Mouse (Mus musculus): ENCODE results near the gene Grid2.

Grid2 gene

DNA sequence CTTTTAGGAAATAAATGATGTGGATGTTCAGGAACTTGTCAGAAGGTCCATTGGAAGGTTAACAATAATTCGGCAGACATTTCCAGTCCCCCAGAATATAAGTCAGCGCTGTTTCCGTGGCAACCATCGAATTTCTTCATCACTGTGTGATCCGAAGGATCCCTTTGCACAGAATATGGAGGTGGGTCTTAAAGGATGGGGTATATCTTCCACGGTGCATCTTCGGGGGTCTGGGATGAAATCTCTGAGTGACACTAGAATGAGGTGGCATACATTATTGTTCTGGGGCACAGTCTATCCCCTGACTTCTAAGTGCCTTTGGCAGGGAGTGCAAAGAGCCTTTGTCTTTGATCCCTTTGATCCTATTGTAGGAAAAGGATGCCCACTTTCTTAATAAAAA lies 808.2 kb downstream of the Grid2 start:
- DNase-seq (ENCODE audit: low spot score in 2 of 2) = no peak

DNA sequence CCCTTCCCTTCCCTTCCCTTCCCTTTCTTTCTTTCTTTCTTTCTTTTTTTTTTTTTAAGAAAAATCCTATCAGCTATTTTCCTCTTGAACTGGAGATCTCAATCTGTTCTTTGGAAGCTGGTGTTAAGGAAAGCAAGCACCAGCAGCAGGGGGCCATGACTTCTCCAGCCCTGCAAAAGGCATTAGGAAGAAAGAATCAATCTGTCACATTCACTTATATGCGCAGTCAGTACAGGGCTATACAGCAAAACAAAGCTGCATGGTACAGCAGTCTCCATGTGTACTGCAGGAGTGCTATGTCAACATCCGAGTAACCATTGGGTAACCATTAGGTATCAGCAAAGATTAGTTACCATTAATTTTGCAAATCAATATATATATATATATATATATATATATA lies 809.0 kb downstream of the Grid2 start:
- DNase-seq (ENCODE audit: low spot score in 2 of 2) = no peak

DNA sequence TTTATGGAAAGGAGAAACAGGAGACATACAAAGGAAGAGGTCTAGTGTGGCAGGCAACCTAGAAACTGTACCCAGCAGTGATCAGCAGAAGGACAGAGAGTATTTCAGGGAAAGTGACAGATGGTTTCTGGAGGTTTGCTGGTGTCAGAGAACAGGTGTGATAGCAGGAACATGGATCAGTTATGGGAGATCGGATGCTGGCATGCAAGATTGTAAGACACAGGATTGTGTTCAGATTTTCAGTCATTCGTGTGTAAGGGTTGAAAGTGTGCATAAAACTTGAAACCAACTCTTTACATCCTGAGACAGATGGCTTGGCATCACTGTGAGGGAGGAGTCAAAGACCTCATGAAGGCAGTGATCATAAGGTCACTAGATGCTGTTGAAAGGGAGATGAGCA lies 817.7 kb downstream of the Grid2 start:
- DNase-seq (ENCODE audit: low spot score in 2 of 2) = no peak

DNA sequence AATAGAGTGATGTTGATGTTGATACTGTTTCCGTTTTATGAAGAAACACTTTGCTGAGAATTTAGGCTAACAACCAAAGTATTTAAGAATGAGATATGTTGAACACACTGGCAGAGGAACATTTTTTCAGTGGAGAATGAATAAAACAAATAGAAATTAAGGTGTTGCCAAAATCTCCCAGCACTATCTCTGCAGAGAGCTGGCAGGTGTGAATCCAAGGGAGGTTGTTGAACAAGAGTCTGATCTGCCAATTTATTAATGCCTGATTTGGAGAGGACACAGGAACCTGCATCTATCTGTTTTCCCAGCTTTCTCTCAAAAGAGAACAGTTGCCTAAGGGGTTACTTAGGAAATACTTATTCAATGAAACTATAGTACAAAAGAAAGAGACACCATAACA lies 822.2 kb downstream of the Grid2 start:
- no peak for DNase-seq (ENCODE audit: low spot score in 2 of 2)

DNA sequence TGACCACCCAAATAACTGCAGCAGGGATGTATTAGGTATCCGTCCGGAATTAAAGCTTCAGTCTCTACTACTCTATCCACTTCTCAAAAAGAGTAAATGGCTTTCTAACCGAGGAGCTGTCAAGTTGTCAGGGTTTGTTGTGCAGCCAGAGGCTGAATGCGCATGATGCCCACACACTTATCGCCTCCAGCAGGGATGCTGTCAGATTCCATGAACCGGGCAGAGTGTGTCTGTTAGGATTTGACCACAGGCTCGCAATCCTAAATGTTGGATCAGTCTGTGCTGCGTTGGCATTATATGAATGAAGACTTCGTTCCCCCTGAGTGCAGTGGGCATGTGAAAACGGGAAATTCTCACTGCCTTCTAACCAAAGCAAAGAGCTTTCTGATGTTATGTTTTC lies 843.0 kb downstream of the Grid2 start:
- peak in 1 of 2 experiments; percentile 10 for DNase-seq (ENCODE audit: low spot score in 2 of 2)

DNA sequence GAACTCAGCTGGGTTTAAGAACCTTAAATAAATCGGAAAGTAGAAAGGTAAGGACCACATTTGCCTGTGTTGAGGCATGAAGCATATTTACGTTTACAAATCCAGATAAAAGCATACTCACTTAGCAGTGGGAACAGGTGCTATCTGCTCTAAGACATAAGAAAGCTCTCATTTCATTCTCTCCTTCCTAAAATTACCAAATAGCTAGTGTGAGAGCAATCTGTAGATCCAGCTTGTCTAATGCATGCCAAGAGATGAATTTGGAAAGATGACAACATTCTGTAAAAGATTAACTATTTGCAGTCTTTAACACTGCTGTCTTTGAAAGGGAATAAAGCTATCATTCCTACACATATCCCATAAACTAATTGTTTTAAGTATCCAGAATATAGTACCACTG lies 858.9 kb downstream of the Grid2 start:
- DNase-seq (ENCODE audit: low spot score in 2 of 2) = no peak

DNA sequence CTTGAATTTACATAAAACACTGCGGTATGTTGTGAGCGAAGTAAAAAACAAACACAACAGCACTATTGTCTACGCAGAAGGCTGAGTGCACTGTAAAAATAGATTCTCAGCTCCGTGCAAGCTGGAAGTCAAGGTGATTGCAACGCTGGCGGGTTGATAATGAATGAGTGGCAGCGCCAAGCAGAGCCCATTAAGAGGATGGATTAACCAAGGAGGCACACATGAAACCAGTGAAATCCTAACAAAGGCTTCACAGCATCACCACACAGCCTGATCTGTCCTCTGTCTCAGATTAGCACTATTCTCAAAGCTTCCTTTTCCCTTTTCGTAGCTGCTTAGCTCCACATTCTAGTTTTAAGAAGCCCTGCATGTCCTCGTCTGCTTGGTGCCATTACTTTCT lies 880.6 kb downstream of the Grid2 start:
- no peak for DNase-seq (ENCODE audit: low spot score in 2 of 2)

DNA sequence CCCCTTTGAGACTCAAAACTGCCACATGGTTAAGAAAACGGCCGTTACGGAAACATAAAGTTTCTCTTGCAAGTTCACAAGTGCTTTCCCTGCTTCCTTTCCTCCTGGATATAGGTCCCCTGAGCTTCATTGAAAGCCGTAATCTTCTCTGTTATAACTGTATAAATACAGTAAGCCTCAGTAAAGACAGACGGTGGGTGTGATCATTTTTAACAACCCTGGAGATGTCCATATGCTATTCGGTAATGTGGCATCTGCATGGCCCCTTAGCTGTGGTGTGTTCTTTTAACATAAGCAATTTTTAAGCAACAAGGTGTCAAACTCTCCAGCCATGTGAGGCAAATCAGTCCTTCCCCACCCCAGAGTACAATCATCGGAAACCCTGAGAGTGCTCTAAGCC lies 892.9 kb downstream of the Grid2 start:
- no peak for DNase-seq (ENCODE audit: low spot score in 2 of 2)

DNA sequence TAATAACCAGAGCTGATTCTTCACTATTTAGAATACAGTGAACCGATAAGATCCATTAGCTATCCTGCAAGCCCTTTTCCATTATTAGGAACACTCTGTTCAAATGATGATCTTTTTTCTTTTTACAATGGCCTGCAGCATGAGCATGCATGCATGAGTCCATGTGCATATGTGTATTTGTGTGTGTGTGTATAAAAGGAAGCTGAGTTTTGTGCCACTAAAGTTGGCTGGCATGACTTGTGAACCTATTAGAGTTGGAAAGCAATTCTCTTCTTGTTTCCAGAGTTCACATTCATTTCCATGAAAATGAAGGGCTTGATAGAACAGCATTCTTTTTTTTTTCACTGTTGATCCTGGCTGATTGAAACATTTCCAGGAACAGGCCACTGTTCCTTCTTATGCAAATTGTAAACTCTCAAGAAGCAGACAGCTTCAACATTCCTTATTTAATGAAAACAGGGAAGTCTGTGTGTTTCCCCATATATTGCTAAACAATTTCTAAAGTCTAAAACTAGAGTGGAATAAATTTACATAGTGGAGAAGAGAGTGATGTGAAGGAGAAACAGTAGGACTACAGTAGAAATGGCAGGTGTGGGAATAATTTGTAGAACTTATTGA lies 919.4 kb downstream of the Grid2 start:
- DNase-seq (ENCODE audit: low spot score in 2 of 2) = no peak

DNA sequence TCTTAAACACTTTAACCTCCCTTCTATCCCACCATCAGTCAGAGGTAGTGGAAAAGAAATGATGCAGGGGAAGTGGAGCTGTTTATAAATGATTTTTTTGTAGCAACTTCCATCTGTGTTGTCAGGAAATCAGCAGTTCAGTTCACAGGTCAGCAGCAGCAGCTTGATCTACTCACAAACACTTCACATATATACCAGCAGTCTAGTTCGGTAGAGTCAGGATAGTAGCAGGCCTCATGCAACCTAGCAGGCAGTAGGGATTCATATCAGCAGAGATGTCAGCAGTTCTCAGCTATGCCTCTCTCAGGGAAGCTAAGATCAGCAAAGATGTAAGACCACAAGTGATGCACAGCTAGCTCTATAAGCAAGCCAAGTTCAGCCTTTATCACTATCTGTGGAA lies 938.0 kb downstream of the Grid2 start:
- DNase-seq (ENCODE audit: low spot score in 2 of 2) = no peak

DNA sequence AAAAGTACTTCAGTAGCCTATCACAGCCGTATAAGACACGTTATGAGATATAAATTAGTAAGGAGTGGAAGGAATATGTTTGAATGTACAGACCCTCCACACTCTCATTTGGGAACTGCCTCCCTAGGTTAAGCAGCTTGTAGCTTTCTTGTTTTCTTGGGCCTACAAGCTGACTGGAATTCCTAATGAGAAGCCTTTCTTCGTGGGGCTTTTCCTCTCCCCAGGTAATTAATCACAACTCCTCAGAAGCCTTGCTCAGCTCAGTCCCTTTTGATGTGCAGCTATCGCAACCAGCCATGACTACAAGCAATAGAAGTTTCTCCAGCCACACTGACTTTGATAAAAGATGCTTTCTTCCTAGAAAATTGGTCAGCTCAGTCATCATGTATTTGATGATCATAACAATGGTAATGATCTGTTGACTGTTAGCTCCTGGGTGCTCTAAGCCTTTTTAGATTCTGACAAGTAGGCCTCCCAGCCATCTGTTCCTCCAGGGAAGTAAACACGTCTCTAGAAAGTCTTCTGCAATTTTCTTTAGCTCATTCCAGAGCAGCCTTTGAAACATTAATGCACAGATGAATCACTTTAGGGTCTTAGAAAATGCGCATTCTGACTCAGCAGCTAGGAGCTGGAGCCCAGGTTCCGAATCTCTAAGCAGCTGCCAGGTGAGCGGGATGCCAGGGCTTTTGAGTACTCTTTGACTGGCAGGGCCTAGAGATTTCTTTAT lies 946.9 kb downstream of the Grid2 start:
- DNase-seq (ENCODE audit: low spot score in 2 of 2) = peak; percentile 4 to 37

DNA sequence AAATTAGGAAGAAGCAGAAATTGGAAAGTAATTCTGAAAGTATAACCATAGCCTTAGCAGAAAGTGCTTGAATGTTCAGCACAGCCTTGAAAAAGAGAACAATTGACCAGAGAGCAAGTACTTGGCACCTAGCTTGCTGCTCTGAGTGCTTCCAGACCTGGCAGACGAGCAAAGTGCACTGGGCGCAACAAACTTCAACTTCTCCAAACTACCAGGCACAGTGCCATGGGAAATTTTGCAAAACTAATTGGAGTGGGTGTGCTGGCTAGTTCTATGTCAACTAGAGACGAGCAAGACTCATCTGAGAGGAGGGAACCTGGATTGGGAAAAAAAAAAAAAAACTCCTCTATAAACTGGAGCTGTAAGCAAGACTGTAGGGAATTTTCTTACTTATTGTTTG lies 980.7 kb downstream of the Grid2 start:
- DNase-seq (ENCODE audit: low spot score in 2 of 2) = peak; percentile 7 to 13

DNA sequence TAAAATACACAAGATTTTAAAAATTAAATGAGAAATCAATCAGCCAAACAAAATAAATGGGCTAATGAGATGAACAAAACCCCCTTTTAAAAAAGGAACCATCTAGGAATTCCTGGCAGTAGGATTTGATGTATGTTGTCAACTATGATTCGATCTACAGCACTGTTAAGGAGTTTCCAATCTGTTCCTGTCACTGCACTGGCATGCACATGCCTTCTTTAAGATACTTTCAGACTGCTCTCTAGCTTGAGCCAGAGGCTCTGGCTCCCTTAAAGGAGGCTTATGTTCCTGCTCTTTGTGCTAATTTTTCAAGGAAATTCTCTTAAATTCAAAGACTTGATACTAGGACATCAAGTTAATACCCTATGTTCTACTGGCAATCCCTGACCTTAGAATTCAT lies 984.9 kb downstream of the Grid2 start:
- no peak for DNase-seq (ENCODE audit: low spot score in 2 of 2)

DNA sequence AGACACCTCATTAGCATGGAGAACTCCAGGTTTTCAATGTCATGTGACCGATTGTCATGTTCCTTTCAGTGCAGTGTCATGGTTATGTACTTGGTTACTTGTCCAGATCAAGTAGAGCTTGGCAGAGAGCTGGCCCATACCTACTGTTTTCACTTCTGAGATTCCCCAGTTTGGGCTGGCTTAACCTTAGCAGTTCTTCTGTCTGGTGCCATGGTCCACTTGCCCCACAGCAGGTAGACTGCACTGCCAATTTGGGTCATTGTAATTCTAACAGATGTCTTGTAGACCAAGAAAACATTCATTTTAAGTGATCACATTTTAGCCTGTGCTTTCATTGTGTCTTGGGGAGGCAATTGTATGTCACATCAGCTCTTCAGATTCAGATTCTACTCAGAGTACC lies 990.3 kb downstream of the Grid2 start:
- no peak for DNase-seq (ENCODE audit: low spot score in 2 of 2)

DNA sequence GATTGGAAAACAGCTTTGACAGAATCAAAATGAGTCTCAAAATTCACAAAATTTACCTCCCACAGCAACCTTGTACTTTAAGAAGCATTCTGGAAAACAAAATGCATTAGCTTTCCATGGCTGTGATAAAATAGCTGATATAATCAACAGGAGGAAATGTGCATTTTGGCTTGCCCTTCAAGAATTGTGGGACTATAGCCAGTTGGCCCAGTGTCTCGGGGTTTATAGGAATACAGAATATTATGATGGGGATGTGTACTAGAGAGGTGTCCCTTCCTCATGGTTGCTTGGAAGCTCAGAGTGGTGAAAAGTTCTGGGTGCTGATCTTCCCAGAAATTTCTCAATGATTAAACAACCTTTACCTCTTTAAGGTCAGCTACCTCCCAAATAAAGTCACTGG lies 995.4 kb downstream of the Grid2 start:
- no peak for DNase-seq (ENCODE audit: low spot score in 2 of 2)

DNA sequence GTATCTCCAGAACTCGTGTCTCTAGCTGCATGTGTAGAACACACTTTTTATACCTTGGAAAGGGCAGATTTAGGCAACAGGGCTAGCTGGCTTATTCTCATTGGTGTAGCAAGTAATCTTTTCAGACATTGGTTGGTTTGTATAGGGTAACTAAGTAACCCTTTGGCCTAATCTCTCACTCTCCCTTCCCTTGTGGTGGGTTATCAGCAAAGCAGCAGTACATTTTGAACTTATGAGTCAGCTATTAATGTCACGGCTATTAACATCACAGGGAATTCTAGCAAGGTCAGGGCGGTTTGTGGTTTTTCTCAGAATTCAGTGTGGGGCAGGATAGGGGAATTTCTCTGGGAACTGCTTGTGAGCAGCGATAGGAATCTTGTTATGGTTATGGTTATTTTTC lies 1007.8 kb downstream of the Grid2 start:
- DNase-seq (ENCODE audit: low spot score in 2 of 2) = no peak

DNA sequence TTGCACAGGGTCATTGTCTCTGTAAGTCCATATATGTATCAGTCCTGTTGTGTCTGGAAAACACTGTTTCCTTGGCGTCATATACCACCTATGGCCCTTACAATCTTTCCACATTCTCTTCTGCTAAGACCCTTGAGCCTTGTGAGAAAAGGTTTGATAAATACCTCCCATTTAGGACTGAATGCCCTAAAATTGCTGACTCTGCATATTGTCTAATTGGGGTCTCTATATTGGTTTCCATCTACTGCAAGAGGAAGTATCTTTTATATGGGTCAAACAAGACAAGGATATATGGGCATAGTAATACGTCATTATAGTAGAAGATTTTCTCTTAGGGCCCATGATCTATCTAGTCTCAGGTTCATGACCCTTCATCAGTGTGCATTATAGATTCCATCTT lies 1008.5 kb downstream of the Grid2 start:
- DNase-seq (ENCODE audit: low spot score in 2 of 2) = no peak

DNA sequence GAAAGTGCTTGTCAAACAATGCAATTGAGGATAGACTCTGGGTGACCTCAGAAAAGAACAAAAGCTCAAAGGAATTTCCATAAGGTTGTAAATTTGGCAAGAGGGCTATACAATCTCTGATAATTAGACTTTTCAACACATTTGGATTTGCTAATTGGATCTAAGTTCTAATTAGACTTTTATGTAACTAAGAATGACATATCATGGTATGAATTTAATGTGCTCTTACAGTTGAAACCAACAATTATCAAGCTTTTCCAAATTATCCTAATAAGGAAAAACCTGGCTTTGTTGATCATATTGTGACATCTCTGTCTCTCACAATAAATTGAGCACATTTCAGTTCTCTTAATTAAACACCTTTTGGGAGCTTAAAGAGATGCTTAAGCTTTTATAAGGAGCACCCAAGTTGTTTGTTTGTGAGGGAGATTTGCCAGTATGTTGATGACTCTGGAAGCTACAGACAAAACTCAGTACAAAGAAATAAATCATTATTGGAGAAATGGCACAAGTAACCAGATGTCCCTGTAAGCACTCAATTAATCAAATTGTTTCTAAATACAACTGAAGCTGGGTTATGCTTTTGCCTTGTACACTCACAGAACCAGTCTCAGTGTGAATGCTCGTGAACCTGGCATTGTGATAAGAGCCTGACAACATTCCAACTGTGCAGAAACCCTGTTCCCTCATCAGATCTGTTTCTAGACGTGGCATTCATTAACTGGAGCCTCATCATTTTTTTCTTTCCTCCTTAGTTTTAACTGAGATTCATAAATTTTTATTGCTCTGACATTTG lies 1018.8 kb downstream of the Grid2 start:
- DNase-seq (ENCODE audit: low spot score in 2 of 2) = no peak

DNA sequence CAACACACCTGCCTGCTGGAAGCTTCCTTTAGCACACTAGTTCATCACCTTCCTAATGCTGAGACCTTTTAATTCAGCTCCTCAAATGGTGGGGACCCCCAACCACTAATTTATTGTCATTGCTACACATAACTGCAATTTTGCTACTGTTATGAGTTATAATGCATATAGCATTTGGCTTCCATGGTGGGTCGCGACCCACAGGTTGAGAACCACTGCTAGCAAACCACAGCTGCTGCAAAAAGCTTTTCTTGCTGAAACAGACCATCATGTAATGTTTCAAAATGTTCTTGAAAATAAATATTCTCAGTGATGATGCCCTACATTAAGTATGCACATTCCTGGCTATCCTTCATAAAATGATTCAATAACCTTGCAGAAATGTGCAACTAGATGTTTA lies 1024.3 kb downstream of the Grid2 start:
- no peak for DNase-seq (ENCODE audit: low spot score in 2 of 2)

DNA sequence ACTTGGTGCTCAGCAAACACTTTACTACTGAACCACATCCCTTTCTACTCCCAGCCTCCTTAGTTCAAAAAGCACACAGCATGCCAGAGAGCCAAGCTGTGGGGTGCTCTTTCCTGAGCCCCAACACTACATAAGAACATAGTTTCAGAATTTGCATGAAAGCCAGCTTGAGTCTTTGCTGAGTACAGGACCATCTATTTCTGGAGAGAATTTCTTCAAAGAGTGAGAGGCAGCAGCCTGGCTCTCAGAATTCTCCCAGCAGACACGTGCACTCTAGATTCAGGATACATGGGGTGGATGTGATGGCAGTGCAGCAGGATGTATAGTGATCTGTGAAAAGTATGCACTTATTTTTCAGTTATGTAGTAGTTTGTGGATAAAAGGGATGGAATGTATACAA lies 1038.1 kb downstream of the Grid2 start:
- DNase-seq (ENCODE audit: low spot score in 2 of 2) = no peak

DNA sequence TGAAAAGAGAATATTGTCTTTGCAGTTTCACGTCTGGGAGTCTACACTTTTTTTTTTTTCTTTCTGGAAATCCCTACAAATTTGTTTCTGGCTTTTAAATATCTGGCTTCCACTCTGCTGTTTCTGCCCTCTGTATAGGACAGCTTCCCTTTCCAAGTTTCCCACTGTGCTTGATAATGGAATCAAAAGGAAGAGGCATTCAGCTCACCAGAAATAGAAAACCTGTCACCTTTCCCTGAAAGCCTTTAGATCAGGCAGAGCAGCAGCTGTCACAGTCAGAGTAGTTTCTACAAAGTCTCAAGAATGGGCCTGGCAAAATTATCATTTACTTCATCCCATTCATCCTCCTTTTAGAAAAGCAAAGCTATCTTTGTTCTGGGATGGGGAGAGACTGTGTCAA lies 1042.0 kb downstream of the Grid2 start:
- no peak for DNase-seq (ENCODE audit: low spot score in 2 of 2)

DNA sequence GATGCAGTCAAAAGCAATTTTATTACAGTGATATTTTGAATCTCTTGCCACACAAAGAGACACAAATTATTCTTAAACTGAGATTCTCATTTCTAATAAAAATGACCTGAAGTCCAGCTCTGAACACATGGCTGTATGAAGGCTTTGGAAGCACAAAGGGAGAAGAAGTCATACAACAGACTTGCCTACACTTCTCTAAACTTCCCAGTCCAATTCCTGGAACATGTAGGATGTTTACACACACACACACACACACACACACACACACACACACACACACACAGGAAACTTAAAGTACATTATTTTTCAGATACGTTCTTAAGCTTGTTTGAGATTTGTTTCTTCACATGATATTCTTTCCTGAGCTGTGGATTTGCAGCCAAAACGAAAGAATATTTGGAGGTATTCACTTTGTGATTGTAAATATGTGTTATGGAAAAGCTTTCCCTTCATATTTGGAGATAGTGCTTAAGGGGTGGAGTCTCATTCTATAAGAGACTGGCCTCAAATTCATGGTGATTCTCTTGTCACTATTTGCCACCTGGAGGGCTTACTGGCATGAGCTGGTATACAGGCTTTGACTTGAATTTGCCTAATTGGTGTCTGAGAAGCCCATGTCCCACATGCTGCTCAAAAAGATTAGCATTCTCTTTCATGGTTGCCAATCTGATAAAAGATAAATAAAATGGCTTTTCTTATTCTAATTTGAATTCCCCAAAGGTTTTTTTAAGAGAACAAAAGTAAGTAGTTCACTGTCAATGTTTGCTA lies 1049.2 kb downstream of the Grid2 start:
- DNase-seq (ENCODE audit: low spot score in 2 of 2) = no peak

All from right cerebral cortex, adult 2 months (tissue).